Mouse (Mus musculus): ENCODE data around the gene Pdzrn3. TPM values are rescaled to one million over a fixed set of nuclear protein-coding genes. Genes with fewer than 3 reads are reported as not detected.

Gene Pdzrn3
- polyA plus RNA-seq, 1 experiment from 2014 or later = 16.5 TPM

- no peak overlapping the region for H3K9ac ChIP-seq (ENCODE audit: low read length)
- no peaks in the 10 kb centered on the region for H3K36me3 ChIP-seq (ENCODE audit: control insufficient read depth, insufficient read depth, low read length)
- H3K4me1 ChIP-seq (ENCODE audit: control insufficient read depth in 2 of 2, insufficient read depth in 2 of 2, low read length in 2 of 2) = peaks cover 9 to 16% of the 10 kb centered on the region in 2 experiments; a peak in 3 of 4 replicates
- no peaks in the 10 kb centered on the region for H3K9me3 ChIP-seq (ENCODE audit: control insufficient read depth, low read length)
- no peaks in the 10 kb centered on the region for H3K27me3 ChIP-seq (ENCODE audit: control insufficient read depth, insufficient read depth, low read length)
- WGBS = 64% methylated on average over 3 of the region's 3 CpGs
- H3K4me2 ChIP-seq (ENCODE audit: low read length) = no peak overlapping the region
- no peak overlapping the region for H3K4me3 ChIP-seq (ENCODE audit: control insufficient read depth in 1 of 2, insufficient read depth in 1 of 2, low read depth in 1 of 2, low read length in 2 of 2)
- no peak for ATAC-seq (ENCODE audit: insufficient number of reproducible peaks, insufficient read depth, low FRiP score, low read depth)
- H3K27ac ChIP-seq (replicated peaks in 1 of 2; ENCODE audit: control insufficient read depth in 1 of 2, insufficient read depth in 1 of 2, low read depth in 2 of 2, low read length in 2 of 2) = no peak overlapping the region
These were observed 1.8 kb upstream of the Pdzrn3 start for GRCm38 (mm10) chr6:101379546-101379945.

- Histone ChIP-seq H3K9me3 (ENCODE audit: control insufficient read depth, low read length) (no peaks in the 10 kb centered on the region), H3K4me3 (ENCODE audit: control insufficient read depth in 1 of 2, insufficient read depth in 1 of 2, low read depth in 1 of 2, low read length in 2 of 2) (peak overlapping the region; percentile 74 to 84), H3K4me2 (ENCODE audit: low read length) (peak overlapping the region; percentile 96), H3K27ac (replicated peaks in 1 of 2; ENCODE audit: control insufficient read depth in 1 of 2, insufficient read depth in 1 of 2, low read depth in 2 of 2, low read length in 2 of 2) (peak overlapping the region; percentile 82 to 93), H3K9ac (ENCODE audit: low read length) (peak overlapping the region; percentile 90), H3K36me3 (ENCODE audit: control insufficient read depth, insufficient read depth, low read length) (peaks cover 4% of the 10 kb centered on the region; the same call in 1 of the 2 replicates), H3K4me1 (ENCODE audit: control insufficient read depth in 2 of 2, insufficient read depth in 2 of 2, low read length in 2 of 2) (peaks cover 12 to 27% of the 10 kb centered on the region in 2 experiments), H3K27me3 (ENCODE audit: control insufficient read depth, insufficient read depth, low read length) (no peaks in the 10 kb centered on the region)
- peak; percentile 82 for ATAC-seq (ENCODE audit: insufficient number of reproducible peaks, insufficient read depth, low FRiP score, low read depth)
- 3% methylated on average over 21 of the region's 29 CpGs for WGBS
These were observed 375 bp upstream of the Pdzrn3 start for GRCm38 (mm10) chr6:101377935-101378609.

GRCm38 (mm10) chr6:101376511-101377166 is 1.1 kb downstream of the Pdzrn3 start:
- Histone ChIP-seq H3K4me1 (ENCODE audit: control insufficient read depth in 2 of 2, insufficient read depth in 2 of 2, low read length in 2 of 2) (peaks cover 12 to 27% of the 10 kb centered on the region in 2 experiments), H3K27me3 (ENCODE audit: control insufficient read depth, insufficient read depth, low read length) (no peaks in the 10 kb centered on the region), H3K9me3 (ENCODE audit: control insufficient read depth, low read length) (no peaks in the 10 kb centered on the region), H3K9ac (ENCODE audit: low read length) (peak overlapping the region; percentile 90), H3K4me3 (ENCODE audit: control insufficient read depth in 1 of 2, insufficient read depth in 1 of 2, low read depth in 1 of 2, low read length in 2 of 2) (peak overlapping the region; percentile 74 to 84), H3K4me2 (ENCODE audit: low read length) (peak overlapping the region; percentile 96), H3K36me3 (ENCODE audit: control insufficient read depth, insufficient read depth, low read length) (peaks cover 12% of the 10 kb centered on the region), H3K27ac (replicated peaks in 1 of 2; ENCODE audit: control insufficient read depth in 1 of 2, insufficient read depth in 1 of 2, low read depth in 2 of 2, low read length in 2 of 2) (peak overlapping the region; percentile 82 to 93)
- WGBS = 3% methylated on average over 10 of the region's 10 CpGs
- ATAC-seq (ENCODE audit: insufficient number of reproducible peaks, insufficient read depth, low FRiP score, low read depth) = no peak

DNA sequence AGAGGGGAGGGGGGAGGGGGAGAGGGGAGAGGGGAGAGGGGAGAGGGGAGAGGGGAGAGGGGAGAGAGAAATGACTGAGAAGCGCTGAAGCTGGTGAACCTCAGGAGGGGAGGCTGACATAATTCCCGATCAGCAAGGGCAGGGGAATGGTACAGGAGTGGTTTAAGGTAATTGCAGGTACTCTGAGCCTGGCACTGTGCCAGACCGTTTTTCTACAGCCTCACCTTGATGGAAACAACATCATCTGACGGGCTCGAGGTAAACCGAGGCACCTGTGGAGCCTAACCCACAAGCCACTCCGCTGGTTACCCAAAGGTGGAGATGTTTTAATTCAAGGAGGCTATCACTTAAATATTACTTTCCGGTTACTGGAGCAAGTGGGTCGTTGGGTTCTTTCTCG is 1.6 kb downstream of the Pdzrn3 start:
- Histone ChIP-seq H3K4me2 (ENCODE audit: low read length) (peak overlapping the region; percentile 96), H3K36me3 (ENCODE audit: control insufficient read depth, insufficient read depth, low read length) (peaks cover 12% of the 10 kb centered on the region), H3K9ac (ENCODE audit: low read length) (peak overlapping the region; percentile 90), H3K9me3 (ENCODE audit: control insufficient read depth, low read length) (no peaks in the 10 kb centered on the region), H3K4me3 (ENCODE audit: control insufficient read depth in 1 of 2, insufficient read depth in 1 of 2, low read depth in 1 of 2, low read length in 2 of 2) (peak overlapping the region; percentile 74 to 84), H3K4me1 (ENCODE audit: control insufficient read depth in 2 of 2, insufficient read depth in 2 of 2, low read length in 2 of 2) (peaks cover 12 to 27% of the 10 kb centered on the region in 2 experiments), H3K27me3 (ENCODE audit: control insufficient read depth, insufficient read depth, low read length) (no peaks in the 10 kb centered on the region), H3K27ac (replicated peaks in 1 of 2; ENCODE audit: control insufficient read depth in 1 of 2, insufficient read depth in 1 of 2, low read depth in 2 of 2, low read length in 2 of 2) (peak overlapping the region; percentile 82 to 93)
- ATAC-seq (ENCODE audit: insufficient number of reproducible peaks, insufficient read depth, low FRiP score, low read depth) = no peak
- WGBS = 28% methylated on average over 10 of the region's 10 CpGs

- Histone ChIP-seq H3K27me3 (ENCODE audit: control insufficient read depth, insufficient read depth, low read length) (no peaks in the 10 kb centered on the region), H3K9me3 (ENCODE audit: control insufficient read depth, low read length) (no peaks in the 10 kb centered on the region), H3K36me3 (ENCODE audit: control insufficient read depth, insufficient read depth, low read length) (peaks cover 12% of the 10 kb centered on the region), H3K4me2 (ENCODE audit: low read length) (peak overlapping the region; percentile 69), H3K9ac (ENCODE audit: low read length) (peak overlapping the region; percentile 63), H3K27ac (replicated peaks in 1 of 2; ENCODE audit: control insufficient read depth in 1 of 2, insufficient read depth in 1 of 2, low read depth in 2 of 2, low read length in 2 of 2) (peak overlapping the region; percentile 88 to 92), H3K4me3 (ENCODE audit: control insufficient read depth in 1 of 2, insufficient read depth in 1 of 2, low read depth in 1 of 2, low read length in 2 of 2) (peak overlapping the region; percentile 34 to 37), H3K4me1 (ENCODE audit: control insufficient read depth in 2 of 2, insufficient read depth in 2 of 2, low read length in 2 of 2) (peaks cover 12 to 31% of the 10 kb centered on the region in 2 experiments)
- 6% methylated on average over 7 of the region's 7 CpGs for WGBS
- peak; percentile 41; the same call in 1 of the 2 replicates for ATAC-seq (ENCODE audit: insufficient number of reproducible peaks, insufficient read depth, low FRiP score, low read depth)
These were observed 3.0 kb downstream of the Pdzrn3 start for GRCm38 (mm10) chr6:101374721-101375120.

DNA sequence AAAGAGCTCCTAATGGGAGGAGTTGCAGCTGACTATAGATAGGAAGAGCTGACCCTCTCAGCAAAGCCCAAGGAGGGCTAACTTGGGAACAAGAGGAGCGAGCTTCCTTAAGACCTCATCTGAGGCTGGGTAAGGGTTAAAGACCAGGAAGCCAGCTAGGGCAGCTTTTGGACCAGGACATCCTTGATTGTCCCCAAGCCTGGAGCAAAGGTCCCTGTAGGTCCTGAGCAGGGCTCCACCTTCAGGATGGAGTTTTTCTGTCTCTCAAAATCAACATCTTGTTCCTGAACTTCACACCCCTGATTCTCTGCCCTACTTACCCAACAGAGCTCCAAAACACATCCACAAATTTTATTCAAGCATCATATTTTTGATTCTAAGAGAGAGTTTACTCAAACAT is 3.5 kb downstream of the Pdzrn3 start:
- Histone ChIP-seq H3K4me3 (ENCODE audit: control insufficient read depth in 1 of 2, insufficient read depth in 1 of 2, low read depth in 1 of 2, low read length in 2 of 2) (peak overlapping the region; percentile 9 to 34; a peak in 3 of 4 replicates), H3K9me3 (ENCODE audit: control insufficient read depth, low read length) (no peaks in the 10 kb centered on the region), H3K27me3 (ENCODE audit: control insufficient read depth, insufficient read depth, low read length) (no peaks in the 10 kb centered on the region), H3K9ac (ENCODE audit: low read length) (peak overlapping the region; percentile 63), H3K36me3 (ENCODE audit: control insufficient read depth, insufficient read depth, low read length) (peaks cover 12% of the 10 kb centered on the region), H3K4me2 (ENCODE audit: low read length) (peak overlapping the region; percentile 69), H3K27ac (replicated peaks in 1 of 2; ENCODE audit: control insufficient read depth in 1 of 2, insufficient read depth in 1 of 2, low read depth in 2 of 2, low read length in 2 of 2) (peak overlapping the region; percentile 88 to 92), H3K4me1 (ENCODE audit: control insufficient read depth in 2 of 2, insufficient read depth in 2 of 2, low read length in 2 of 2) (peaks cover 12 to 36% of the 10 kb centered on the region in 2 experiments)
- no peak for ATAC-seq (ENCODE audit: insufficient number of reproducible peaks, insufficient read depth, low FRiP score, low read depth)
- 29% methylated on average over 1 of the region's 1 CpGs for WGBS

DNA sequence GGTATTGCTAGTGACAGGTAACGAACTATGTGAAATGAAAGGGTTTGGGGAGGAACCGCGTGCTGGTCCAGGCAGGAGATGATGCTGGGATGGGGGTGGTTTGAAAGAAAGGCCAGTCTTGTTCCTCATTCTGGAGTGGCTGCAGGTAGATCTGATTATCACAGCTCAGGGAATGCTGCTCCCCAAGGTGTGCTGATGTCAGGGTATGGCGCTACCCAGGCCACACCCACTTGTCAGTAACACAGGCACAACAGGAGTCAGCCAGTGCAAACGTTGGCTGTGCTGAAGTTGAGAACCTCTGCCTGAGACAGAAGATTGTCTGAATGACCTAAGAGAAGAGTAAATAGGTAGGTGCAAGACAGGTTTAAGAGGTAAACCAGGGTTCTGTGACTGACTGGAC is 4.7 kb downstream of the Pdzrn3 start:
- no peak overlapping the region for H3K4me2 ChIP-seq (ENCODE audit: low read length)
- no peak for ATAC-seq (ENCODE audit: insufficient number of reproducible peaks, insufficient read depth, low FRiP score, low read depth)
- no peak overlapping the region for H3K4me3 ChIP-seq (ENCODE audit: control insufficient read depth in 1 of 2, insufficient read depth in 1 of 2, low read depth in 1 of 2, low read length in 2 of 2)
- no peaks in the 10 kb centered on the region for H3K9me3 ChIP-seq (ENCODE audit: control insufficient read depth, low read length)
- H3K36me3 ChIP-seq (ENCODE audit: control insufficient read depth, insufficient read depth, low read length) = peaks cover 12% of the 10 kb centered on the region
- H3K27ac ChIP-seq (replicated peaks in 1 of 2; ENCODE audit: control insufficient read depth in 1 of 2, insufficient read depth in 1 of 2, low read depth in 2 of 2, low read length in 2 of 2) = no peak overlapping the region
- H3K27me3 ChIP-seq (ENCODE audit: control insufficient read depth, insufficient read depth, low read length) = no peaks in the 10 kb centered on the region
- WGBS = 77% methylated on average over 5 of the region's 5 CpGs
- H3K9ac ChIP-seq (ENCODE audit: low read length) = no peak overlapping the region
- H3K4me1 ChIP-seq (ENCODE audit: control insufficient read depth in 2 of 2, insufficient read depth in 2 of 2, low read length in 2 of 2) = peaks cover 11 to 40% of the 10 kb centered on the region in 2 experiments
